Mouse (Mus musculus): Measurements from ENCODE around the gene Hmgcl. TPM values are rescaled to one million over a fixed set of nuclear protein-coding genes. Genes with fewer than 3 reads are reported as not detected.

Hmgcl gene
- polyA plus RNA-seq, 1 experiment from 2014 or later = 60.3 TPM

- Histone ChIP-seq H3K4me3 (replicated peaks; ENCODE audit: low read length) (no peak overlapping the region), H3K4me2 (replicated peaks) (no peak overlapping the region), H3K9me3 (ENCODE audit: control insufficient read depth, low read length) (no peaks in the 10 kb centered on the region), H3K27me3 (ENCODE audit: control insufficient read depth, insufficient read depth, low read length) (no peaks in the 10 kb centered on the region), H3K27ac (no peak overlapping the region), H3K36me3 (replicated peaks; ENCODE audit: control insufficient read depth, insufficient read depth) (peaks cover 14% of the 10 kb centered on the region), H3K9ac (no peak overlapping the region), H3K4me1 (replicated peaks; ENCODE audit: control insufficient read depth, insufficient read depth, low read length) (peaks cover 9% of the 10 kb centered on the region)
- ATAC-seq (ENCODE audit: low FRiP score) = no peak
- no peak for DNase-seq (ENCODE audit: low spot score)
- 89% methylated on average over 2 of the region's 2 CpGs for WGBS
Observed at GRCm38 (mm10) chr4:135924418-135924817, 21.8 kb upstream of the Hmgcl start.

- ATAC-seq (ENCODE audit: low FRiP score) (no peak), DNase-seq (ENCODE audit: low spot score) (no peak)
- Histone ChIP-seq H3K4me2 (replicated peaks) (no peak overlapping the region), H3K4me1 (replicated peaks; ENCODE audit: control insufficient read depth, insufficient read depth, low read length) (peaks cover 9% of the 10 kb centered on the region), H3K4me3 (replicated peaks; ENCODE audit: low read length) (no peak overlapping the region), H3K9ac (no peak overlapping the region), H3K27me3 (ENCODE audit: control insufficient read depth, insufficient read depth, low read length) (no peaks in the 10 kb centered on the region), H3K27ac (no peak overlapping the region), H3K9me3 (ENCODE audit: control insufficient read depth, low read length) (no peaks in the 10 kb centered on the region), H3K36me3 (replicated peaks; ENCODE audit: control insufficient read depth, insufficient read depth) (peaks cover 19% of the 10 kb centered on the region)
- WGBS = 82% methylated on average over 5 of the region's 5 CpGs
Observed at GRCm38 (mm10) chr4:135925341-135925740, 20.9 kb upstream of the Hmgcl start.

GRCm38 (mm10) chr4:135926195-135926808 lies 19.9 kb upstream of the Hmgcl start:
- ATAC-seq (ENCODE audit: low FRiP score) (no peak), DNase-seq (ENCODE audit: low spot score) (no peak)
- no peaks in the 10 kb centered on the region for H3K9me3 ChIP-seq (ENCODE audit: control insufficient read depth, low read length)
- H3K27ac ChIP-seq = no peak overlapping the region
- no peak overlapping the region for H3K4me3 ChIP-seq (replicated peaks; ENCODE audit: low read length)
- H3K9ac ChIP-seq = no peak overlapping the region
- H3K27me3 ChIP-seq (ENCODE audit: control insufficient read depth, insufficient read depth, low read length) = no peaks in the 10 kb centered on the region
- 94% methylated on average over 10 of the region's 10 CpGs for WGBS
- H3K4me1 ChIP-seq (replicated peaks; ENCODE audit: control insufficient read depth, insufficient read depth, low read length) = peaks cover 8% of the 10 kb centered on the region
- H3K4me2 ChIP-seq (replicated peaks) = no peak overlapping the region
- peaks cover 29% of the 10 kb centered on the region for H3K36me3 ChIP-seq (replicated peaks; ENCODE audit: control insufficient read depth, insufficient read depth)

GRCm38 (mm10) chr4:135926861-135927260 lies 19.4 kb upstream of the Hmgcl start:
- WGBS = 95% methylated on average over 3 of the region's 3 CpGs
- no peak for ATAC-seq (ENCODE audit: low FRiP score)
- H3K9me3 ChIP-seq (ENCODE audit: control insufficient read depth, low read length) = no peaks in the 10 kb centered on the region

DNA sequence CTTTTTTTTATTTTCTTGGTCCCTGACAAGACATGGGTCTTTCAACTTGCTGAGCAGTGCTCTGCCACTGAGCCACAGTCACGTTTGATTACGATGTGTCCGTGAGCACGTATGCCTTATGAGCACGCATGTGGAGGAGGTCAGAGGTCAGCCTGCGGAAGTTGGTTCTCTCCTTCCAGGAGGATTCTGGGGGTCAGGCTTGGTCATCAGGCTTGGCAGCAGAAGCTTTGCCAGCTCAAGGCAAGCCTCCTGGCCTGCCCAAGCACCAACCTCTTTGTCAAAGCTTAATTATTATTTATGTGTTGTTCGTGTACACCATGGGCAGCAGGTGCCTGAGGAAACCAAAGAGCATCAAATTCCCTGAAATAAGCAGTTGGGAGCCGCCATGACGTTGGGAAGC lies 17.9 kb upstream of the Hmgcl start:
- H3K9me3 ChIP-seq (ENCODE audit: control insufficient read depth, low read length) = no peaks in the 10 kb centered on the region
- no peaks in the 10 kb centered on the region for H3K27me3 ChIP-seq (ENCODE audit: control insufficient read depth, insufficient read depth, low read length)
- ATAC-seq (ENCODE audit: low FRiP score) = no peak
- no peak overlapping the region for H3K27ac ChIP-seq
- H3K4me3 ChIP-seq (replicated peaks; ENCODE audit: low read length) = no peak overlapping the region
- DNase-seq (ENCODE audit: low spot score) = no peak
- no peaks in the 10 kb centered on the region for H3K4me1 ChIP-seq (replicated peaks; ENCODE audit: control insufficient read depth, insufficient read depth, low read length)
- H3K36me3 ChIP-seq (replicated peaks; ENCODE audit: control insufficient read depth, insufficient read depth) = peaks cover 40% of the 10 kb centered on the region
- no peak overlapping the region for H3K9ac ChIP-seq
- 84% methylated on average over 9 of the region's 9 CpGs for WGBS
- H3K4me2 ChIP-seq (replicated peaks) = no peak overlapping the region

More at GRCm38 (mm10) chr4:135926861-135927260, 19.4 kb upstream of the Hmgcl start:
- Histone ChIP-seq H3K27me3 (ENCODE audit: control insufficient read depth, insufficient read depth, low read length) (no peaks in the 10 kb centered on the region), H3K36me3 (replicated peaks; ENCODE audit: control insufficient read depth, insufficient read depth) (peaks cover 32% of the 10 kb centered on the region), H3K4me1 (replicated peaks; ENCODE audit: control insufficient read depth, insufficient read depth, low read length) (peaks cover 3% of the 10 kb centered on the region), H3K4me2 (replicated peaks) (no peak overlapping the region), H3K27ac (no peak overlapping the region), H3K4me3 (replicated peaks; ENCODE audit: low read length) (no peak overlapping the region), H3K9ac (no peak overlapping the region)
- no peak for DNase-seq (ENCODE audit: low spot score)

- WGBS = 96% methylated on average over 5 of the region's 5 CpGs
- DNase-seq (ENCODE audit: low spot score) (no peak), ATAC-seq (ENCODE audit: low FRiP score) (no peak)
- Histone ChIP-seq H3K4me3 (replicated peaks; ENCODE audit: low read length) (no peak overlapping the region), H3K4me1 (replicated peaks; ENCODE audit: control insufficient read depth, insufficient read depth, low read length) (no peaks in the 10 kb centered on the region), H3K4me2 (replicated peaks) (no peak overlapping the region), H3K27ac (no peak overlapping the region), H3K9ac (no peak overlapping the region), H3K36me3 (replicated peaks; ENCODE audit: control insufficient read depth, insufficient read depth) (peaks cover 48% of the 10 kb centered on the region), H3K27me3 (ENCODE audit: control insufficient read depth, insufficient read depth, low read length) (no peaks in the 10 kb centered on the region), H3K9me3 (ENCODE audit: control insufficient read depth, low read length) (no peaks in the 10 kb centered on the region)
Observed at GRCm38 (mm10) chr4:135929405-135929804, 16.8 kb upstream of the Hmgcl start.

GRCm38 (mm10) chr4:135929828-135930227 lies 16.4 kb upstream of the Hmgcl start:
- Histone ChIP-seq H3K27ac (no peak overlapping the region), H3K36me3 (replicated peaks; ENCODE audit: control insufficient read depth, insufficient read depth) (peaks cover 51% of the 10 kb centered on the region)
- WGBS = 93% methylated on average over 9 of the region's 9 CpGs

GRCm38 (mm10) chr4:135930239-135930638 lies 16.0 kb upstream of the Hmgcl start:
- H3K27ac ChIP-seq = no peak overlapping the region
- H3K36me3 ChIP-seq (replicated peaks; ENCODE audit: control insufficient read depth, insufficient read depth) = peaks cover 54% of the 10 kb centered on the region

More at GRCm38 (mm10) chr4:135929828-135930227, 16.4 kb upstream of the Hmgcl start:
- Histone ChIP-seq H3K9me3 (ENCODE audit: control insufficient read depth, low read length) (no peaks in the 10 kb centered on the region), H3K4me2 (replicated peaks) (no peak overlapping the region), H3K27me3 (ENCODE audit: control insufficient read depth, insufficient read depth, low read length) (no peaks in the 10 kb centered on the region), H3K4me3 (replicated peaks; ENCODE audit: low read length) (no peak overlapping the region), H3K4me1 (replicated peaks; ENCODE audit: control insufficient read depth, insufficient read depth, low read length) (no peaks in the 10 kb centered on the region), H3K9ac (no peak overlapping the region)
- DNase-seq (ENCODE audit: low spot score) = no peak
- ATAC-seq (ENCODE audit: low FRiP score) = no peak

GRCm38 (mm10) chr4:135931832-135932231 lies 14.4 kb upstream of the Hmgcl start:
- ATAC-seq (ENCODE audit: low FRiP score) (no peak), DNase-seq (ENCODE audit: low spot score) (no peak)
- Histone ChIP-seq H3K9ac (no peak overlapping the region), H3K27me3 (ENCODE audit: control insufficient read depth, insufficient read depth, low read length) (no peaks in the 10 kb centered on the region), H3K4me1 (replicated peaks; ENCODE audit: control insufficient read depth, insufficient read depth, low read length) (no peaks in the 10 kb centered on the region), H3K4me2 (replicated peaks) (no peak overlapping the region), H3K9me3 (ENCODE audit: control insufficient read depth, low read length) (no peaks in the 10 kb centered on the region), H3K27ac (no peak overlapping the region), H3K4me3 (replicated peaks; ENCODE audit: low read length) (no peak overlapping the region), H3K36me3 (replicated peaks; ENCODE audit: control insufficient read depth, insufficient read depth) (peaks cover 47% of the 10 kb centered on the region)
- WGBS = 73% methylated on average over 5 of the region's 5 CpGs

More at GRCm38 (mm10) chr4:135930239-135930638, 16.0 kb upstream of the Hmgcl start:
- WGBS = 94% methylated on average over 8 of the region's 8 CpGs
- Histone ChIP-seq H3K4me3 (replicated peaks; ENCODE audit: low read length) (no peak overlapping the region), H3K4me2 (replicated peaks) (no peak overlapping the region), H3K9me3 (ENCODE audit: control insufficient read depth, low read length) (no peaks in the 10 kb centered on the region), H3K27me3 (ENCODE audit: control insufficient read depth, insufficient read depth, low read length) (no peaks in the 10 kb centered on the region), H3K9ac (no peak overlapping the region), H3K4me1 (replicated peaks; ENCODE audit: control insufficient read depth, insufficient read depth, low read length) (no peaks in the 10 kb centered on the region)
- DNase-seq (ENCODE audit: low spot score) (no peak), ATAC-seq (ENCODE audit: low FRiP score) (no peak)
